Mouse (Mus musculus) lung, adult 2 months (tissue): Measurements from ENCODE around the gene Megf6.

Source experiments
- CTCF ChIP-seq: fragments of 200-500 bp; IDR thresholded peaks from 2 replicates; pipeline ENCODE4 v1.5.1; 2011; ENCODE audit warnings: mild to moderate bottlenecking, low read length, control low read depth; ENCODE audit not compliant: insufficient read depth
- POLR2A ChIP-seq: fragments of 200-500 bp; IDR thresholded peaks from 2 replicates; pipeline ENCODE4 v1.6.1; 2011; ENCODE audit warnings: low read depth, mild to moderate bottlenecking, control low read depth, low read length, borderline replicate concordance; ENCODE audit errors: extremely low read depth

GRCm38 (mm10) chr4:154224267-154224969 is 53.9 kb downstream of the Megf6 start:
- TF ChIP-seq CTCF: no peak
- TF ChIP-seq POLR2A: no peak
